Mouse (Mus musculus) myocyte (in vitro differentiated cells): ENCODE results near the gene Ppm1a.

Experiments used
- POLR2A ChIP-seq: IDR thresholded peaks from one replicate; pipeline ENCODE4 v1.6.1; 2011; ENCODE audit warnings: low read depth, mild to moderate bottlenecking, control low read depth, moderate library complexity; ENCODE audit not compliant: insufficient read length
- TCF12 ChIP-seq: IDR thresholded peaks from one replicate; pipeline ENCODE4 v1.6.1; 2011; ENCODE audit warnings: mild to moderate bottlenecking, control low read depth; ENCODE audit not compliant: poor library complexity, insufficient read depth, severe bottlenecking

DNA sequence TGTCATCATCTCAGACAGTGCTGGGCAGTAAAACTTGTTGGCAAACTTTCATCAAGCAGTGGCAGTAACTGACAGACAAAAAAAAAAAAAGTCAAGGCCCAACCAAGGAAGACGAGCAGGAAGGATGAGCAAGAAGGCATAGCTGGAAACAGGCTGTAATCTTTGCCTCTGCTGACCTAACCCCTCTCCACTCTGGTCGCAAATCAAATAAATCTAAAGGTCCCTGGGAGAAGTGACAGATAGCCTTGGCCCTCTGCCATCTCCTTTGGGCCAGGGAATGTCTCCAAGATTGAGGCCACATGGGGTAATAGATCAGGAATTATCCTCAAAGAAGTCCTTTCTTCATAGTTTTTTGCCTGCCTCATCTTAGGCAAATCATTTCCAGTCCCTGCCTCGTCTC lies 33.3 kb upstream of the Ppm1a start:
- no peak for TF ChIP-seq POLR2A
- no peak for TF ChIP-seq TCF12
